ENCODE assay signal across 17 mouse cellular contexts in genomic region chr2:60393786-60394185, GRCm38 (mm10). TPM values are rescaled to one million over a fixed set of nuclear protein-coding genes. Genes with fewer than 3 reads are reported as not detected.
DNase-seq lines count a peak whose midpoint lies in the region.
"Had no signal": no experiment of that assay in that cellular context is flagged by ENCODE, and none has a peak within 500 bp of the region (broad histone marks: within the 10 kb centered on the region; RNA-seq: fewer than 3 reads in every experiment).

No protein-coding gene starts in this region.

- peak; percentile 58 for DNase-seq in heart, adult 11 months
- DNase-seq in heart, adult 8-10 months (ENCODE audit: low spot score): no peak
- DNase-seq in heart, embryonic 10.5 days (ENCODE audit: low spot score): peak; percentile 66
- no peak for DNase-seq in heart, postnatal 14 days
- DNase-seq: adrenal gland, adult 2 months; adrenal gland, adult 8-10 months; adrenal gland, postnatal 10 days; adrenal gland, postnatal 14 days; adrenal gland, postnatal 25 days; adrenal gland, postnatal 36 days; B cell, adult 2 months; cerebellum, adult 11 months; cerebellum, adult 11-12 months; cerebellum, adult 18-20 months had no signal

- H3K9me3 ChIP-seq in heart, embryonic 10.5 days: no peaks in the 10 kb centered on the region
- H3K9me3 ChIP-seq: G1E had no signal

- intact Hi-C loops in heart, postnatal 14 days (cut with DNase I): no loop called here

- WGBS in heart, embryonic 10.5 days: 65% methylated on average over 6 of the region's 6 CpGs

- H3K36me3 ChIP-seq in heart, embryonic 10.5 days: no peaks in the 10 kb centered on the region
- H3K36me3 ChIP-seq: G1E had no signal

- peaks cover 19% of the 10 kb centered on the region for H3K4me1 ChIP-seq in heart, embryonic 10.5 days

- H3K27me3 ChIP-seq in heart, embryonic 10.5 days (ENCODE audit: insufficient read depth, poor library complexity, severe bottlenecking): no peaks in the 10 kb centered on the region
- H3K27me3 ChIP-seq: CH12.LX, Patski had no signal

- H3K4me3 ChIP-seq in heart, embryonic 10.5 days: no peak overlapping the region

- H3K27ac ChIP-seq in heart, embryonic 10.5 days: no peak overlapping the region

RNA-seq across cellular contexts. Expression of gene Ly75, which starts 10.7 kb away (rescaled TPM):
- 1 to 10 TPM in 2 of 4 experiments, under 1 TPM in 2; 0.72 to 1.1 (median 1.0) TPM for total RNA-seq in heart, adult 8-10 months (2022)
- 5.3 and 6.6 TPM in 2 replicates for polyA plus RNA-seq in heart, embryonic 10.5 days (2016; fragmentation: Nextera tagmentation; extraction: Ambion mirVana)
- total RNA-seq in heart, postnatal 14 days (2021): 1 to 10 TPM in 1 of 2 experiments, under 1 TPM in 1; 0.84 to 2.2 TPM

Comparison
In these comparisons a context has a peak if more than half of its experiments do, and no peak if none do; other contexts are left out.
1. DNase-seq: peak in heart, adult 11 months (single experiment) and heart, embryonic 10.5 days (single experiment); none in heart, adult 8-10 months (single experiment) and heart, postnatal 14 days (0 of 2).